Comparison of ENCODE assay signal across 10 mouse cellular contexts in the genomic region with DNA sequence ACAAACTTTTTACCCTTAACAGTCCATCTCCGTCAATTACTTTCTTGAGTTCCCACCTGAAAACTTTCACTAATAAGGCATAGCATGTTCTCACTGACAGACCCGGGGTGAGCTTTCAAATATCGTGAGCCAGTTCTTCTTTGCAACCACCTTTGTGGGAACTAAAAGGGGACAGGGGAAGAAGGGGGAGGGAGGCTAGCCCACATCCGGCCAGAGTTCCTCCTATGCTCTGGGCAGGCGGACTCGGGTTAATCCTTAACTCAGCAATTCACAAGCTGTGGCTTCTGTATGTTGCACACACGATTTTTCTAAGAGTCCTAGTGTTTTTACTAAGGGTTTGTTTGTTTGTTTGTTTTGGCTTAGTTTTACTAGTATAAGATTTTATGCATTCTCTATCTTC. TPM values are rescaled to one million over a fixed set of nuclear protein-coding genes. Genes with fewer than 3 reads are reported as not detected.
DNase-seq lines count a peak whose midpoint lies in the region; ATAC-seq and TF ChIP-seq lines count a peak whose summit lies in the region.
"Had no signal": no experiment of that assay in that cellular context is flagged by ENCODE, and none has a peak within 500 bp of the region (broad histone marks: within the 10 kb centered on the region; RNA-seq: fewer than 3 reads in every experiment).

No protein-coding gene starts in this region.

- DNase-seq in adrenal gland, postnatal 14 days = peak; percentile 32
- no peak for DNase-seq in adrenal gland, adult 18-20 months (ENCODE audit: low spot score in 2 of 2)
- DNase-seq in kidney, postnatal 14 days = peak; percentile 80
- peak; percentile 66 to 69 for DNase-seq in natural killer cell, adult 2 months (ENCODE audit: low spot score in 2 of 2)
- no peak for DNase-seq in cerebellum, adult 9-11 months

- no peak overlapping the region for H3K9ac ChIP-seq in intestine, embryonic 15.5 days
- H3K9ac ChIP-seq in forebrain, embryonic 16.5 days (replicated peaks; ENCODE audit: low read depth, low read length) = no peak overlapping the region

- no peaks in the 10 kb centered on the region for H3K36me3 ChIP-seq in intestine, embryonic 15.5 days
- no peaks in the 10 kb centered on the region for H3K36me3 ChIP-seq in forebrain, embryonic 16.5 days (ENCODE audit: control insufficient read depth, insufficient read depth)

- no peak for TF ChIP-seq POLR2A in bone marrow macrophage, adult 2 months (IDR thresholded peaks at IDR 0.05; ENCODE audit: borderline replicate concordance, low read depth, low read length)

- H3K4me3 ChIP-seq in bone marrow macrophage, adult 2 months (ENCODE audit: insufficient read depth, low read length) = peak overlapping the region; percentile 21; the same call in 1 of the 2 replicates
- H3K4me3 ChIP-seq in intestine, embryonic 15.5 days (replicated peaks) = no peak overlapping the region
- no peak overlapping the region for H3K4me3 ChIP-seq in forebrain, embryonic 16.5 days (replicated peaks; ENCODE audit: low read length)

- WGBS in intestine, embryonic 15.5 days = 22% methylated on average over 7 of the region's 7 CpGs
- 64% methylated on average over 7 of the region's 7 CpGs for WGBS in forebrain, embryonic 16.5 days

- H3K9me3 ChIP-seq in intestine, embryonic 15.5 days = no peaks in the 10 kb centered on the region
- no peaks in the 10 kb centered on the region for H3K9me3 ChIP-seq in forebrain, embryonic 16.5 days (ENCODE audit: control insufficient read depth, low read length)

- peaks cover 15% of the 10 kb centered on the region for H3K4me1 ChIP-seq in bone marrow macrophage, adult 2 months (ENCODE audit: control insufficient read depth, insufficient read depth, low read length)
- peaks cover 5% of the 10 kb centered on the region; the same call in 1 of the 2 replicates for H3K4me1 ChIP-seq in intestine, embryonic 15.5 days (replicated peaks)
- H3K4me1 ChIP-seq in forebrain, embryonic 16.5 days (replicated peaks; ENCODE audit: control insufficient read depth, insufficient read depth, low read length) = no peaks in the 10 kb centered on the region

- no peak for TF ChIP-seq CTCF in bone marrow macrophage, adult 2 months (IDR thresholded peaks at IDR 0.05; ENCODE audit: low read depth, low read length)

- H3K4me2 ChIP-seq in intestine, embryonic 15.5 days (replicated peaks) = no peak overlapping the region
- H3K4me2 ChIP-seq in forebrain, embryonic 16.5 days (ENCODE audit: low read length) = no peak overlapping the region

- no peak overlapping the region for H3K27ac ChIP-seq in bone marrow macrophage, adult 2 months (ENCODE audit: insufficient read depth, low read depth, low read length)
- H3K27ac ChIP-seq in intestine, embryonic 15.5 days = no peak overlapping the region
- H3K27ac ChIP-seq in forebrain, embryonic 16.5 days (ENCODE audit: low read length) = no peak overlapping the region

- no peaks in the 10 kb centered on the region for H3K27me3 ChIP-seq in intestine, embryonic 15.5 days (replicated peaks)
- no peaks in the 10 kb centered on the region for H3K27me3 ChIP-seq in forebrain, embryonic 16.5 days (replicated peaks; ENCODE audit: control insufficient read depth, insufficient read depth, low read length)

- no peak for ATAC-seq in intestine, embryonic 15.5 days
- ATAC-seq in forebrain, embryonic 16.5 days = no peak

RNA-seq across cellular contexts. Expression of a gene that starts 24.9 kb away (rescaled TPM):
- total RNA-seq in adrenal gland, postnatal 14 days (2021) = 7.1 and 9.2 TPM in 2 replicates
- 10 to 100 TPM; 11.5 to 25.9 TPM for total RNA-seq in adrenal gland, adult 18-20 months (2021)
- polyA plus RNA-seq in bone marrow macrophage, adult 2 months (2012; ENCODE audit: insufficient read depth, insufficient read length, missing spikeins) = 40.7 and 44.4 TPM in 2 replicates
- 3.8 TPM in 2 replicates for polyA plus RNA-seq in intestine, embryonic 15.5 days (2015; fragmentation: Nextera tagmentation; extraction: Ambion mirVana)
- polyA plus RNA-seq in forebrain, embryonic 16.5 days (2015; fragmentation: Nextera tagmentation; extraction: Ambion mirVana) = 0.60 and 0.75 TPM in 2 replicates

RNA-seq across cellular contexts. Expression of a gene that starts 25.0 kb away (rescaled TPM):
- 8.5 and 8.9 TPM in 2 replicates for total RNA-seq in adrenal gland, postnatal 14 days (2021)
- total RNA-seq in adrenal gland, adult 18-20 months (2021) = 10 to 100 TPM; 14.0 to 30.2 TPM
- 31.3 and 33.3 TPM in 2 replicates for polyA plus RNA-seq in bone marrow macrophage, adult 2 months (2012; ENCODE audit: insufficient read depth, insufficient read length, missing spikeins)
- 5.0 and 5.6 TPM in 2 replicates for polyA plus RNA-seq in intestine, embryonic 15.5 days (2015; fragmentation: Nextera tagmentation; extraction: Ambion mirVana)
- 1.3 and 1.5 TPM in 2 replicates for polyA plus RNA-seq in forebrain, embryonic 16.5 days (2015; fragmentation: Nextera tagmentation; extraction: Ambion mirVana)

RNA-seq across cellular contexts. Expression of a gene that starts 50.3 kb away (rescaled TPM):
- not detected in 2 replicates for total RNA-seq in adrenal gland, postnatal 14 days (2021)
- not detected for total RNA-seq in adrenal gland, adult 18-20 months (2021)
- polyA plus RNA-seq in bone marrow macrophage, adult 2 months (2012; ENCODE audit: insufficient read depth, insufficient read length, missing spikeins) = not detected in 2 replicates
- polyA plus RNA-seq in intestine, embryonic 15.5 days (2015; fragmentation: Nextera tagmentation; extraction: Ambion mirVana) = not detected in 2 replicates
- polyA plus RNA-seq in forebrain, embryonic 16.5 days (2015; fragmentation: Nextera tagmentation; extraction: Ambion mirVana) = not detected in 2 replicates
- polyA plus RNA-seq: intestine, embryonic 14.5 days; neural tube, embryonic 14.5 days had no signal

RNA-seq across cellular contexts. Expression of a gene that starts 52.9 kb away (rescaled TPM):
- 74.6 and 77.2 TPM in 2 replicates for total RNA-seq in adrenal gland, postnatal 14 days (2021)
- 10 to 100 TPM; 56.9 to 69.4 TPM for total RNA-seq in adrenal gland, adult 18-20 months (2021)
- 23.5 and 26.6 TPM in 2 replicates for polyA plus RNA-seq in bone marrow macrophage, adult 2 months (2012; ENCODE audit: insufficient read depth, insufficient read length, missing spikeins)
- polyA plus RNA-seq in intestine, embryonic 15.5 days (2015; fragmentation: Nextera tagmentation; extraction: Ambion mirVana) = 126 and 128 TPM in 2 replicates
- polyA plus RNA-seq in forebrain, embryonic 16.5 days (2015; fragmentation: Nextera tagmentation; extraction: Ambion mirVana) = 102 and 103 TPM in 2 replicates

RNA-seq across cellular contexts. Expression of a gene that starts 56.0 kb away (rescaled TPM):
- 20.2 and 23.4 TPM in 2 replicates for total RNA-seq in adrenal gland, postnatal 14 days (2021)
- total RNA-seq in adrenal gland, adult 18-20 months (2021) = 10 to 100 TPM; 22.2 to 22.9 TPM
- polyA plus RNA-seq in bone marrow macrophage, adult 2 months (2012; ENCODE audit: insufficient read depth, insufficient read length, missing spikeins) = 3.4 and 4.1 TPM in 2 replicates
- polyA plus RNA-seq in intestine, embryonic 15.5 days (2015; fragmentation: Nextera tagmentation; extraction: Ambion mirVana) = 18.5 and 18.6 TPM in 2 replicates
- polyA plus RNA-seq in forebrain, embryonic 16.5 days (2015; fragmentation: Nextera tagmentation; extraction: Ambion mirVana) = 12.8 and 14.9 TPM in 2 replicates

Comparison
In these comparisons a context has a peak if more than half of its experiments do, and no peak if none do; other contexts are left out.
1. DNase-seq: peak in adrenal gland, postnatal 14 days (single experiment), kidney, postnatal 14 days (single experiment) and natural killer cell, adult 2 months (2 of 2); none in adrenal gland, adult 18-20 months (0 of 2) and cerebellum, adult 9-11 months (single experiment).